Mouse (Mus musculus) adrenal gland, postnatal 0 days (tissue): Measurements from ENCODE around the gene Smarcc1. TPM values are rescaled to one million over a fixed set of nuclear protein-coding genes. Genes with fewer than 3 reads are reported as not detected.

ENCODE experiments used
- microRNA-seq: library from miRNA; unstranded; fragments of <30 nt; microRNA quantifications from one replicate; pipeline ENCODE4, GENCODE M21; 2016; ENCODE audit warnings: borderline replicate concordance; ENCODE audit not compliant: insufficient number of aligned reads
- polyA plus RNA-seq: library from polyadenylated mRNA; unstranded; fragments of >200 nt; fragmentation: Nextera tagmentation; extraction: Ambion mirVana; gene quantifications from 2 replicates; pipeline ENCODE4 v1.2.1, GENCODE M21; 2015

The Smarcc1 gene
- polyA plus RNA-seq = 38.5 and 48.3 TPM in 2 replicates

GRCm38 (mm10) chr9:110116977-110117778 is at the start of gene Smarcc1:
Gene Smarcc1, plus strand, starts transcription at chr9:110117708.

GRCm38 (mm10) chr9:110117779-110118139 is 251 bp downstream of the Smarcc1 start, which contains the start of gene Dhx30:
Gene Dhx30, minus strand, starts transcription at chr9:110117830.

GRCm38 (mm10) chr9:110243221-110243833 is 125.8 kb downstream of the Smarcc1 start, which contains the start of gene Cspg5:
Gene Cspg5, plus strand, starts transcription at chr9:110243783.

Small RNA genes lying within 50 kb of the gene (microRNA-seq; reads per million reads assigned to microRNA genes)
- gene Mir6236 = 13.7 reads per million, percentile 19 among the genes with 10 or more reads in this experiment

Other genes starting within 250 kb of the Smarcc1 start
- gene Cdc25a, start 242.1 kb upstream of the Smarcc1 start, polyA plus RNA-seq = 7.4 and 11.9 TPM in 2 replicates
- gene Map4, start 186.2 kb upstream of the Smarcc1 start, polyA plus RNA-seq = 41.2 and 64.2 TPM in 2 replicates
- gene Dhx30, start 122 bp downstream of the Smarcc1 start, polyA plus RNA-seq = 68.1 and 80.8 TPM in 2 replicates
- 26.1 and 28.6 TPM in 2 replicates for gene Cspg5, start 126.1 kb downstream of the Smarcc1 start, polyA plus RNA-seq
- gene Elp6, start 187.5 kb downstream of the Smarcc1 start, polyA plus RNA-seq = 13.8 and 16.6 TPM in 2 replicates
- gene Scap, start 215.6 kb downstream of the Smarcc1 start, polyA plus RNA-seq = 38.8 and 79.2 TPM in 2 replicates